Mouse (Mus musculus) myocyte (in vitro differentiated cells): ENCODE data around the gene Mustn1.

Experiments used
- MAX ChIP-seq: IDR thresholded peaks from one replicate; pipeline ENCODE4 v1.6.1; 2011; ENCODE audit warnings: low read depth, mild to moderate bottlenecking, control low read depth
- MYOG ChIP-seq, 3 experiments: IDR thresholded peaks; one replicate each; pipeline ENCODE4 v1.6.1; 2011; ENCODE audit warnings: control low read depth in 2 of 3, low read depth in 2 of 3, mild to moderate bottlenecking in 2 of 3; ENCODE audit not compliant: insufficient read length in 2 of 3, control insufficient read depth in 1 of 3, insufficient read depth in 1 of 3
- POLR2A ChIP-seq: IDR thresholded peaks from one replicate; pipeline ENCODE4 v1.6.1; 2011; ENCODE audit warnings: low read depth, mild to moderate bottlenecking, control low read depth, moderate library complexity; ENCODE audit not compliant: insufficient read length
- POLR2AphosphoS2 ChIP-seq: IDR thresholded peaks from one replicate; pipeline ENCODE4 v1.6.1; 2011; ENCODE audit warnings: low read depth, control low read depth; ENCODE audit not compliant: insufficient read length

DNA sequence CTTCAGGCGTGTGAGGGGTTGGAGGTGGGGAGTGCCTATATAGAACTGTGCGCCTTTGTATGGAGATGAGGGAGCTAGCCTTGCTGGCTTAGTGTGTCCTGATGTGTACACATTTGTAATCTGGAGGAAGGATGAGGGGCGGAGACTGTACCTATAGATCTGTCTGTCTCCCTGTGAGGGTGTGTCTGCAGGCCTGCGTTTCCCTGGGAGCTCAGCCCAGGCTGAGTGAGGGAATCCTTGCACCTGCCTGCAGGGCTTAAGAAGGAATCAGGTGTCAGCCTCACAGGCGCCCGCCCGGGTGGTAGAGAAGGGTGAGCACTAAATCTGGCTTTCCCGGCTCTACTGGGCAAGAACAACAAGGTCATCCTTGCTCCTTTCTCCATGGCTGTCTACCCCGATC is 794 bp downstream of the Mustn1 start:
- TF ChIP-seq POLR2A (no peak), POLR2AphosphoS2 (no peak), MYOG (IDR thresholded peaks at IDR 0.05; ENCODE audit: control insufficient read depth in 1 of 3, insufficient read depth in 1 of 3, insufficient read length in 2 of 3, low read depth in 2 of 3) (peak in 1 of 3 experiments; percentile 73), MAX (no peak)
